Mouse (Mus musculus) frontal cortex, adult 2 months (tissue): ENCODE results near the gene Limk2. TPM values are rescaled to one million over a fixed set of nuclear protein-coding genes. Genes with fewer than 3 reads are reported as not detected.
A peak's percentile ranks its signal among the peaks of the same experiment; 100 is the strongest.

Source experiments
- DNase-seq, 2 experiments: peaks; one replicate each; pipeline ENCODE4 v3.0.0; 2022; ENCODE audit warnings: low spot score in 1 of 2; ENCODE audit errors: extremely low spot score in 1 of 2
- polyA plus RNA-seq: library from polyadenylated mRNA; depleted of rRNA; stranded (reverse); fragments of >200 nt; gene quantifications from 2 replicates; pipeline ENCODE4 v1.2.3, GENCODE M21; 2012

Limk2 gene
- polyA plus RNA-seq, 1 experiment: 179 TPM

DNA sequence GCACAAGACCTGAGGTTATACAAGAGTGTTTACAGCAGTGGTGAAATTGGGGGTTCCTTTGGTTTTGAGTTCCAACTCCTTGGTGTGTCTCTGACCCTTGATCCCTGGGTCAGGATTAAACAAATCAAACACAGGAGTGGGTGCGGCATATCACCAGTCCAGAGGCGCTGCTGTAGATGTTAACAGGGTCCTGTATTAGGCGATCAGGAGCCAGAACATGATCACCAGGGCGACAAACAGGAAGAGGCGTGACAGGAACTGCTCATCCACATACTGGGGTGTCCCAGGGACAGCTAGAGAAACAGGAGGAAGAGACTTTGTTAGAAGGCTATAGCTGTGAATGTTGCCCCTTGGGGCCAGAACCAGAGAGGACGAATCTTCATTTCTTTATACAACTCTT is 8.8 kb upstream of the Limk2 start:
- no peak for DNase-seq

DNA sequence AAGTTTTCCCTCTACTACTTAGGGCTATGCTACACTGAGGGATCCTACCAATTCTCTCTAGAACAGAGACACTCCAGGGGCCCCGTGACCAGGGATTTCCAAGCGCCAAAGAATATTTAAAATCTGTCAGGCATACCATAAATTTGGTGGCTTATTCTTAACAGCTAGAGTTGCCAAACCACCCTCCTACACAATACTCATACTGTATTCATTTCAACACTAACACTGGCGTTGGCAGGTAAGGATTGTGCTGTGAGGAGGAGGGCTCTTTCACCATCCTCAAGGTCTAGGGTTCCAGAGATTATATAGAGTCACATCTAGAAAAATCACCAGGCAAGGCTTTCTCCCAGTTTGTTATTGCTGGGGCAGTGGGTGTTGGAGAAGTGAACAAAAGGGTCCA is 7.4 kb upstream of the Limk2 start:
- peak in 1 of 2 experiments; percentile 20 for DNase-seq

DNA sequence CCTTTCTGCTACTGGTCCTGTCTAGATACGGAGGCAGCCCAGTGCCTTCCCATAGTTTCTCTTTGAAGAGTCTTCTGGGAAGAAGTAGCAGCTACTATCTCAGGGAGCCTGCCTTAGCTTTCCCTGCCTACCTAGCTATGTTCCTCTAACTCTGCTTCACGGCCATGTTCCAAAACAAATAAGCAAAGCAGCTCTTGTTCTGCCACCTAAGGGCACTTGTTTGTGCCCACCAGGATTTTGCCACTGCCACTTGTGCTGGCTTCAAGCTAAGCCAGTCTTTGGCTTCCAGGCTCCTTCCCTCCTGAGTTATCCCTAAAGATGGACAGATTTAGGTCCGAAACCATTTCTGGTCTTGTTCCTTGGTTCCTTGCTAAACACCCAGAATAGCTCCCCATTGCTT is 3.1 kb upstream of the Limk2 start:
- no peak for DNase-seq

DNA sequence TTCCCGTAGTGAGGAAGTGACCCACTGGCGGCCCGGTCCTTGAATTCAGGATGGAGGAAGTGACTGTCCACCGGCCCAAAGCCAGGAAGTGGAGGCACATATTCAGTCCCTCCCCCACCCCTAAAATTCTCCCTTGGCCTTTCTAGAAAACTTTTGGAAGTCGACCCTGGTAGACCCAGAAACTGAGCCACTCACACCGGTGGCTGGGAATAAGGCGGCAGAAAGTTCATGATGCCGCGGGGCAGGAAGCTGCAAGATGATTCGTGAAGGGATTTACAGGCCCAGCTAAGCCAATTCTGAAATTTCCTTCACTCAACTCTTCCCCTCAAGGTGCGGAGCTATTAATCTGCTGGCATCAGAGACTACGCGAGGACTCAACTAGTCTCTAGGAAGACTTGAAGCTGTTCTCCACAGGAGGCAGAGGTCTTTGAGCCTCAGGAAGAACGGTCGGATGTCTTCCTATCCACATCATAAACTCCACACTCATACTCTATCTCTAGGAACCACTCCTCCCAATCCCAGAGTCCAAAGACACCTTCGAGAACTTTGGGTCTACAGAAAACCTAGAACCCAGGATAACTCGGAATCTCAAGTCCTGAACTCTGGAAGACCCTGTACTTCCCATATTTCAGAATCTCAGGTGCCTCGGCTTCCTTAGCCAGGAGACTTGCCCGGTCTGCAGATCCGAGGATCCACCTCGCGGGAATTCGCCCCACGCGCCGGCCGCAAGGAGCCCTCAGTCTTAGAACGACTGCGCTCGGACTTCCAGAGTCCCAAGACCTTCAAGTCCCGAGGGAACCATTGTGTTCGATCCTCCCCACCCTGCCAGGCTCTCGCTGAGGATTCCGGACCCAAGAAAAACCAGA is 625 bp downstream of the Limk2 start:
- no peak for DNase-seq

DNA sequence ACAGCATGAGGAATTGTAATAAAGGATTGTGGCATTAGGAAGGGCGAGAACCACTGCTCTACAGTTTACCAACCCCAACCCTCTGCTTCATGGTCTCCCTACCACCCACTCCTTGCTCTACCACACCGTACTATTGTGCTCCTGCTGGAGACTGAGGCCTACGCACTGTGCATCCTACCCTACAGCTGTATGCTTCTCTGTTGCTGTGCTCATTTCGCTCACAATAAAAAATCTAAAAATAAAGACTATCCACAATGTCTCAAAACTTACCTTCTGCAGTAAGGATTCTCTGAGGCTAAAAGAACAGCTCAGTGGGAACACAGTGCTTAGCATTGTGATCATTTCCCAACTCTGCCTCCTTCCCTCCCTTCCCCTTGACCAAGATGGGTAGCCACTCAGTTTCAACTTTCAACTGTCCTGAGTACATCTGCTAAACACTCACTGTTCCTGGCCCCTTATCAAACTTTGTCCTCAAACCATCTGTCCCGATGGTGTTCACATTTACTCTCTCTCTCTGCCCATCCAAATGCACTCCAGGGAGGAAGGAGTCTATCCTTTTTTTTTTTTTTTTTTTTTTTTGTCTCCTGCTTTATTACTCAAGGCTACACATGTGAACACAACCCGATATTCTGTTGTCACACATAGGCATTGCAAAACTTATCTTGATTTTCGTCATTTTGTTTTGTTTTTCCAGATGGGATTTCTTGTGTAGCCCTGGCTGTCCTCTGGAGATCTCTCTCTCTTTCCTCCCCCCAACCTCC is 4.5 kb downstream of the Limk2 start:
- no peak for DNase-seq

DNA sequence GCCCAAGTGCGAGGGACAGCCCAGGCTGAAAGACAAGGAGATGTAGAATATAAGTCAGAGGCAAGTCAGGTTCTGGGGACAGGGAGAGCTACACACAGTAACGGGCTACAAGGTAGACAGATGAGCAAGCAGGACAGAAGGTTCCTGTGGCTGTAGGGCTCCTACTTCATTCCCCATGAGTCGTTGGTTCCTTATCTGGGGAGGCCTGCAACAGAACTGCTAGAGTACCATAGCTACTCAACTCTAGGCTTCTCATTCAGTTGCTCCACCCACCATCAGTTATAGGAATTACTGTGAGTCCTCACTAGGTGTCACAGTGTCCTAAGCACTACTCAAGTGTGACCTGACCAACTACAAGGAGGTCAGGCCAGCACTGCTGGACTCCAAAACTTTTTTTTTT is 6.0 kb downstream of the Limk2 start:
- no peak for DNase-seq

DNA sequence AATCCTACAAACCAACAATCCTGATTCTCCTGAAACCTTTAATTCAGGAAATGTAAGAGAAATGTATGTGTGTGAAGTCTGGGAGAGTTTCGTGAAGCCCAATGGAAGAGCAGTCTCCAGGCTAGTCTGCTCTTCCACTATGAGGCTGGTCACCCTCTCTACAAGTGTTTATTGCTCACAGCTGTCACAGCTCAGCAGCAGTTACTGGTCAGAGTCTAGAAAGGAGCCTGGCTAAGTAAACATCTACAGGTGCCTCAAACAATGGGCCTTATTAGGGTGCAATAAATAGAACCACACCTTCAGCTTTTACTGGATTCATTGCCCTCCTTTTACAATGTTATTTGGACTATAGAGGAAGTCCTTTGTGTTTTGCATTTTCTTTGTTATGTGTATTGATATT is 10.7 kb downstream of the Limk2 start:
- no peak for DNase-seq

DNA sequence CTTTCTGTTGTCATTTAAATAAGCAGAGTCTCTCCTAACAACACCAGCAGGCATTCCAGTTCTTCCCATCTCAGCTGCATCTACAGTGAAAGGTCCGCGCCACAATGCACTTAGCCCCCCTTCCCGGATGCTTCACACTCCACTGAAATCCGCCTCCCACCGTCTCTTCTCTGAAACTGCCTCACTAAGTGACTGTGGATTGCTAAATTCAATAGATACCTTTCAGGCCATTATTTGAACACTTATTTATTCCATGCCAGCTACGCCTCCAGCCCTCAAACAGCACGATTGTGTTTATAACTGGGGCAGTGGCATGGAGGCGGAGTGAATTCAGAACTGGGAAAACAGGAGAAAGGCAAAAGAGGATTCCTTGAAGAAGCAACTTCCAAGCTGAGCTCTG is 12.4 kb downstream of the Limk2 start:
- peak in 1 of 2 experiments; percentile 46 for DNase-seq

DNA sequence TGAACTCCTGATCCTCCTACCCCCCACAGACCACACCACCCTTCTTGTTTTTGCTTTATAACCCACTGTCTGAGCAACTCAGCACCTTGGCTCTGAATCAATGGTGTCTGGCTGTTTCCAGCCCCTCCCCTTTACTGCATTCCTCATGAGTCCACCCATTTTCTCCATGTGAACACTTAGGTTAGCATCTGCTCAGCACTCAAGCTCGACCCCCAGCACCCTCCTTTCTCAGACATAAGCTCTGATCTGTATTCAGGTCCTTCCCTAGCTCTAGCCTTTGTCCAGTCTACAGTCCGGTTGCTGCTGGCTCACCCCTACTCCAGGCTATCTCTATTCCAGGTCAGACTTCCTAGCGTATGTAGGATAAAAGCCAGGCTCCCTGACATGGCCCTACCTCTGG is 12.9 kb downstream of the Limk2 start:
- no peak for DNase-seq

DNA sequence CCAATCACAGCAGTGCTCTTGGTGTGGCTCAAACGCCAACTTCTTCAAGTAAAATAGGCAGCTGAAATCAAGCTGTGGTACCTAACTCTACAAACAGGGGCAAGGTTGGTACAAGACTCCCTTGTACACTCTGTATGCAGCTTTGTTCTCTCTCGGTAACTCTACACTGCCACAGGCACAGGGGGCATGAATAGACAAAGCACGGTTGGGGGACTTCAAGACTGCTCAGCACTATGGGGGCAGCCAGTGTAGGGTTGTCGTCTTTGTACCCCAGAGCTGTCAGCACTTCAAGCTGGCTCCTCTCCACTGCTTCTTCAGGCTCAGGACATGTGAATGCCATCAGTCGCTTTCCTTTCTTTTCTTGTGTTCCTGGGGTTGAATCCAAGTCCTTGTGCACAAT is 14.5 kb downstream of the Limk2 start:
- no peak for DNase-seq

DNA sequence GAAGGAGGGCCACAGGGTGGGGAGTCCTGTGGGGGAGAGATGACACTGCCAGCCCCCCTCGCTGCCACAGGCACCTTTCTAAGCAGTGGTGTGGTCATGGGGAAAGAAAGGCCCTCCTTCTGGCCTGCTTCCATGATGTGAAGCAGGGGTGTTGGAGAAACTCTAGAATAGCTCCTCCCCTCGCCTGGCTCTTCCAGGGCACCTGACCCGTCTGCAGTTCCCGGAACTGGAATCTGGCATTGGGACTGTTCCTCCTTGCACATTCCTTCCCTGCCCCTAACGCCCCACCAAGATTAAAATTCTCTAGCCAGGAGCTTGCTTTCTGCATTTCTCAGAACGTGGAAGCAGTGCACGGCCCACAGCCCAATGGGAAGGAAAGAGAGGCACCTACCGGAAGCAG is 16.5 kb downstream of the Limk2 start:
- no peak for DNase-seq

DNA sequence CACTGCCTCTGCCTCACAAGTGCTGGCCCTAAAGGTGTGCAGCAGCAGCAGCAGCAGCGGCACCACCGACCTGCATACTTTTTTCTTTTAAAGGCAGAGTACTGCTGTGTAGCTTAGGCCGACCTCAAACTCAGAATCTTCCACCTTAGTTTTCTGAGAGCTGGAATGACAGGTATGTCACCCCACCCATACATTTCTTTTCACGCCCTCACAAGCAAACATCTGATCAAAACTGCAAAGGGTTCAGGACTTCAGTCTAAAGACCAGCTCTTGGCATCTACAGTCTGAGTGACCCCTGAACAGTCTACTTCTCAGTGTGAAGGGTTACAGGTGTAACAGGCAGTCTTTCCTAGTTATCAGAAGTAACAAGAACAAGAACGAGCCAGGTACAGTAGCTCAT is 18.2 kb downstream of the Limk2 start:
- DNase-seq: no peak

DNA sequence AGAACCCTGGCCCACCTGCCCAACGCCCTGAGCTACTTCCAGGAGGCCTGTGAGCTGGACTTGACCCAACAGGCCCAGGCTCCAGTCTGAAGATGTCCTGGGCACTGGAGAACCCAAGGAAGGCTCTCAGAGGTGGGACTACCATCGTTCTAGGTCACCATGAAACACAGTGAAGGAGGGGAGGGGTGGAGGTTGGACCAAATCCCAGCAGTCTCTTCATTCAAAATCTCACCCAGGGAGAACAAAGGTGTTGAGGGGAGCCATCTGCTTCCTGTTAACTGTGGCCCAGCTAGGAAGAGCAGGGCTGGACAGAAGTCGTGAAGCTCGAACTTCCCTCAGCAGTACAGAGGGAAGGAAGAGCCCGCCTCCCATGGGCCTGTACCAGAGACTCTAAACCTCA is 19.0 kb downstream of the Limk2 start:
- no peak for DNase-seq

DNA sequence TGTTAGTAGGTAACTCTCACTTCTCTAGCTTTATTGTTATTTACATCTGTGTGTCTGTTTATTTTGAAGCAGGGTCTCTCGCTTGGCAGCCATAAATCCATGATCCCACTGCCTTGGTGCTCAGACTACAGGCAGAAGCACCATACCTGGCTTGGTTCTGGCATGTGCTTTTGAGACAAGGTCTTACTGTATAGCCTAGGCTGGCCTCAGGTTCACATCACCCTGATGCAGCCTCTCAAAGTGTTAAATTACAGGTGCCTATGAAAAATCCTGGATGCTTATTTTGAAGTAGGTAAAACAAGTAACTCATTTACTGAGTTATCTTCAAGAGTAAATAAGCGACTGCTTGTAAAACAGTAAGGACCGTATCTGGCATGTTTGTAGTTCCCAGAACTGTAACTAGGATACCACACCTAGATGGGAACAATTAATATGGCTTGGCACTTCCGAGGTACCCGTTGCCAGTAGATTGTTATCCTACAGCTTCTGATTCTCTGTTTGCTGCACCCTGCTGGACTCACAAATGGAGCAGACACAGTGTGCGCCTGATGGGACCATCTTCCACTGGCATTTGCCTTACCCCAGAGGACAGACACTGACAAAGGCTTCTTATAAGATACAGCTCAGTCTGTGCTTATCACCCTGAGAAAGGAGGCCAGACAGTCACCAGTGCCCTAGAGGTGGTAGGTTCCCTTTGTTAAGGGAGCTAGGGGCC is 21.4 kb downstream of the Limk2 start:
- no peak for DNase-seq

DNA sequence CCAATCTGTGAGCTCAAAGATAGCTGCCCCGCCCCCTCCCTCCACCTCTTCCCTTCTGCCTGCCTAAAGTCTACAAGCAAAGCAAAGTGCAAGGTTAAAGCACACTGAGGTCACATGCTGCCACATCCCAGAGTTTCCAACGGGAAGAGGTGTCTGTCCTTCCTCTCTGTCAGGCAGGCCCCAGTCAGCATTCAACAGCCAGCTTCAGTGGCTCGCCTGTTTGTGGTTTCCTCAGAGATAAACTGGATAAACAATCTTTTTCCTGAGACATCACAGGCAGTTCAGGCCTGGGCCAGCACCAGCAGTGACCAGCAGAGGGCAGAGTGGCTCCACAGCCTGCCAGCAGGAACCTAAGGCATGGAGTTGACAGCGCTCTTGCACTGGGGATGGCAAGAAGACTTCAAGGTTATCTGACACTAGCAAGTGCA is 22.0 kb downstream of the Limk2 start:
- peak; percentile 51 to 94 for DNase-seq

DNA sequence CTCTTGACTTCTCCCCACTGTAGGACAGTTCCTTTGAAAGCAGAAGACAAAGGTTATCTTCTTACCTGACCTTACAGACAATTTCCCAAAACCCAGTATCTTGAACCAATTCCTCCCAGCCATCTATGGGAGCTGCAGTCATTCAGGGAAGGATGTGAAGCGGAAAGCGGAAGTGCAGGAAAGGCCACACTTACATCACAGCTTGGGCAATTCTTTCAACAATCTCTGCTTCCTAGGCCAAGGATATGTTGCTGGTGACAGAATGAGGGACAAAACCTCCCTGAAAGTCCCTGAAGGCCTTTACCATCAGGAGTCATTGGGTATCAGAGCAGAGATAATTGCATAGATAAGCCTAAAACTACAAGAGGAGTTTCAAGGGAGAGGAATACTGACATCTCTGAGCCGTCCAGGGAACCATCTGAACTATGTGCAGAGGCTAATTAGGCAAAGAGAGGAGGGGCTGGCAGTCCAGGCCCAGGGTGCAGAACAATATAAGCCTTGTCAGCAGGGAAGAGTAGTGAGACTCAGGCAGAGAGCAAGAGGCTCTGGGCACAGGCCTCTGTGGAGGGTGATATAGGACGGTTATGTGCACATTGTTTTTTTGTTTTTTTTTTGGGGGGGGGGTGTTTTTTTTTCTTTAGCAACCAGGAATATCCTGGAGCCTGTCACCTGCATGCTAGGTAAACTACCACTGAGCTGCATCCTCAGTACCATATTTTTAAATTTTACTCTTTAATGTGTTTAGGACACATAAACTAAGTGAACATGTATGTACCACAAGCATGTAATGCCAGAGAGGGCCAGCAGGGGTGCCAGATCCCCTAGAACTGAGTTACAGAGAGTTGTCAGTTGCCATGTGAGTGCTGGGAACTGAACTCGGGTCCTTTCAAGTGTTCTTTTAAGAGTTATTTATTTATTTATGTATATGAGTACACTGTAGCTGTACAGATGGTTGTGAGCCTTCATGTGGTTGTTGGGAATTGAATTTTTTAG is 26.1 kb downstream of the Limk2 start:
- DNase-seq: no peak

DNA sequence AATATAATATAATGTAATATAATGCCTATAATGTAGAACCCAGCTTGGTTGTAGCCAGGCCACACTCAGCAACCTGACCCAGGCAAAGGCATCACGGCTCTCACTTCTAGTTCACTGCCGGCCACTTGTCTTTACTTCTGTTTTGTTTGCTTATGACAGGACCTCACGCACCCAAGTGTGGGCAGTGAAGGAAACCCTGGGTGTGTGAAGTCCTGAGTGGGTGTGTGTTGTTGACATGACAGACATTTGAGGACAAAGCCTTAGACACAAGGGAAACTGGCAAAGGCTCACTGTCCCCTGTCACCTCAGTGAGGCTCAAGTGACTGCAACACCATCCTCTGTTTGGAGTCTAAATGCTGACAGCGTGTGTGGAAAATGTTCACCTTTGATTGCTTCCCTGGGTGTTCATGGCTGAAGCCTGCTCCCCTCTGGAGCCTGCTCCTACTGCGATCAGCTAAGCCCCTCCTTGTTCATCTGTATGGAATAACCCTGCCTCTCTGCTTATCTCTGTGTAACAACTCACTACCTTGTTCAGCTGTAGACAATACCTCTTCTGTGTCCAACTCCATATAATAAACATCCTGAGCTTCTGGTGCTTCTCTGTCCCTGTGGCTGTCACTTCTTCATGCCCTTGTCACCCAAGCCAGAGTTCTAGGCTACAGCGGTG is 27.7 kb downstream of the Limk2 start:
- no peak for DNase-seq

DNA sequence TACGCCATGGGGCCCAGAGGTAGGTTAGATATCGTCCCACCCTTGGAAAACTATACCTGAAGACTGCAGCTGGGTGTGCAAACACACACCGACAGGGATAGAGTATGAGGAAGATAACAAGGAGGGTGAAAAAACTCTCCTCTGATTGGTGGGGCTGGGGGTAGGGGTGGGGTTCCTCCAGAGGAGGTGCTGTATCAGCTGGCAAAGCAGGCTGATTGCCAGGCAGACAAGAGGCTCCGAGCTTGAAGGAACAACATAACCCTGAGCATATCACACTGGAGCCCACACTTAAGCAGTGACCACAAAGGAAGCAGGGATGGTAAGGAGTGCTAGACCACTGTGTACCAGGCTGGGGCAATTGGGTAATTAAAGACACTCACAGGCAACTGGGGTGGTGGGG is 29.6 kb downstream of the Limk2 start:
- DNase-seq: no peak

DNA sequence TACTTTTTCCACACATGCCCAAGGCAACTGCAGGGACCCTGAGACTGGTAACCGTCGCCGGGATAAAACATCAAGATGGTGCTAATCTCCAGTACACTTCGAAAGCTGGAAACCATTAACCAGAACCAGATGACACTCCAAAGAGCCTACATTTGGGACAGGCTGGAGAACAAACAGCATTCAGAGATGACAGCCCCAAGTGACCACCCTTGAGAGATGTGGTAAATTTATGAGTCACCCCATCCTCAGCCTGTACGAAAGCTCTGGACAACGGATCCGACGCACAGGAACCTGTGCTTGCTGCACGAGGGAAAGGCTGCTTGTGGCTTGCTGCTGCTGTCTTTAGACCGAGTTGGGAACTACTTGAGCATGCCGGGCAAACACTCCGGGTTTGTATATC is 34.2 kb downstream of the Limk2 start:
- DNase-seq: no peak

DNA sequence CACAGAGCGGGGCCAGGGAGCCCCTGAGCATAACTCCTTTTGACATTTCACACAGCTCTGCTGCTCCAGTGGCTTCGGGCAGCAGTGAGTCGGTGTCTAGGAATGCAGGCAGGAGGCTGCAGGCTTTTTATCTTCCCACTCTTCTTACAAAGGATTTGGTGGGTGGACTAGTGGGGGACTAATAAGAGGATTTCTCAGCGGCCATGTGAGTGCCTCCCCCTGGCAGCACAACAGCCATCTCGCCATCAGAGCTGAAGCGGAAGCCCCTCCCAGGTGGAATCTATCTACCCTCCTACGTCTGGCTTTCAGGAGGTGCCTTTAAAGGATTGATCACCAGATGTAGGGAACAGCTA is 34.7 kb downstream of the Limk2 start:
- DNase-seq: peak in 1 of 2 experiments; percentile 34
